Mouse (Mus musculus) olfactory bulb, adult 2 months (tissue): Measurements from ENCODE around the gene Mylk4.

Experiments
- CTCF ChIP-seq: fragments of 200-500 bp; IDR thresholded peaks from 2 replicates; pipeline ENCODE4 v1.5.1; 2012; ENCODE audit warnings: low read depth, mild to moderate bottlenecking, low read length, moderate library complexity; ENCODE audit not compliant: insufficient read depth
- POLR2A ChIP-seq: fragments of 200-500 bp; IDR thresholded peaks from 2 replicates; pipeline ENCODE4 v1.6.1; 2012; ENCODE audit warnings: mild to moderate bottlenecking, low read depth, low read length, moderate library complexity; ENCODE audit not compliant: insufficient read depth

DNA sequence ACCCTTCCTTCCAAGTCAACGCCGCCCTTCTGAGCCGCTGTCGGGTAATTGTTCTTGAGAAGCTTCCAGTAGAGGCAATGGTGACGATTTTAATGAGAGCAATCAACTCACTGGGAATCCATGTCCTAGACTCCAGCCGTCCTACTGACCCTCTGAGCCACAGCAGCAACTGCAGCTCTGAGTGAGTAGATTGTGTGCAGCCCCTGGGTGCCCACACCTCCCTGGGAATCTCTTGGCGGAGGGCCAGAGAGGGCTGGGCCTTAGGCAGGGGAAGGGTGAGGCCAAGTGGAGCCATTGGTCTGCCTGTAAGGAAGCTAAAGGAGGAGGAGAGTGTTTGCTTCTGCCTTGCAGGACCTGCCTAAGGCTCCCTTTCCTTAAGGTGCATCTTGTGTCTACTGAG, 23.1 kb upstream of the Mylk4 start:
- TF ChIP-seq CTCF = no peak
- no peak for TF ChIP-seq POLR2A
